Mouse (Mus musculus) retina, postnatal 7 days (tissue): Measurements from ENCODE around the gene Fcna.

ENCODE experiments used
- DNase-seq: peaks from one replicate; pipeline ENCODE4 v3.0.0-alpha.2; 2012; ENCODE audit warnings: low read depth, low spot score

Fcna gene

GRCm38 (mm10) chr2:25577951-25578795, 49.7 kb downstream of the Fcna start:
- DNase-seq, result no peak

GRCm38 (mm10) chr2:25576965-25577891, 50.6 kb downstream of the Fcna start:
- DNase-seq, result no peak

- no peak for DNase-seq
Measured at GRCm38 (mm10) chr2:25576028-25576850, 51.6 kb downstream of the Fcna start.

GRCm38 (mm10) chr2:25575432-25576027, 52.3 kb downstream of the Fcna start:
- DNase-seq, result no peak
